Mouse (Mus musculus): Measurements from ENCODE around the gene Vsir.

The Vsir gene

DNA sequence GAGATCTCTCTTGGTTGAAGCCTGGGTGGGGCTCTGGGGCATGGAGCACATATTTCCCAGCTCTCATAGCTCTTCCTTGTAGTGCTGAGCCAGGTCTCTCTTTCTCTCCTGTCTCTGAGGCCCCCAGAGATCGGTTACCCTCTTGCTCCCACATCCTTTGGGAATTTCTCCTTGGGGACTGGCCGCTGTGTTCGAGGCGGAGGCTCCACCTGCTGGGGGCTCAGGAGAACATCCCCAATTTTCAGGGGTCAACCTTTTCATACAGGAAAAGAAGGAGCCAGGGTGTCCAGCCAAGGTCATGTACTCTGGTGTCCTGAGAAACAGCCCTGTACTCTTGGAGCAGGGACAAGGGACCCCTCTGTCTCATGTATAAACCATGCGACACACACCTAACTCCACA lies 65.1 kb downstream of the Vsir start:
- in situ Hi-C loops (cut with MboI; ENCODE audit: low pct_unique_long_range_greater_than_20kb in 1 of 2, low sequenced_read_pairs in 2 of 2, unreplicated experiment in 1 of 2), result loop anchor here in 1 of 2 experiments (10.0 kb wide), 2 partner anchors 107 to 343 kb away; partner anchors contain the start of gene Slc29a3

DNA sequence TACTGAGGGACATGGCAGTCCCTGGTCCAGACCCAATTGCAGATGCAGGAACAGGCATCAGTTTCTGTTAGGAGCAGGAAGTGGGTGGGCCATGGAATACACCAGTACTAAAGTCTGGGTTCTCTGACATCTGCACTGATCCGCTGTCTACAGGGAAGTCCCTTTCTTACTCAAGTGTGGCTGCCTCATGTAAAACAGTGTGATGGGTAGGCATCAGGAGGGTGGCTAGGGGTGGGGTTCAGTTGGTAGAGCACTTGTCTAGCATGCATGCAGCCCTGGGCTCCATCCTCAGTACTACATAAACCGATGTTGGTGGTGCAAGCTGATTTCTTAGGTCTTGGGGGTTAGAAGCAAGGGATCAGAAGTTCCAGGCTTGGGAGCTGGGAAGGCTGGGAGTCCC lies 67.1 kb downstream of the Vsir start:
- in situ Hi-C loops (cut with MboI; ENCODE audit: low pct_unique_long_range_greater_than_20kb in 1 of 2, low sequenced_read_pairs in 2 of 2, unreplicated experiment in 1 of 2), result loop anchor here in 1 of 2 experiments (10.0 kb wide), 2 partner anchors 109 to 341 kb away; partner anchors contain the start of gene Slc29a3

DNA sequence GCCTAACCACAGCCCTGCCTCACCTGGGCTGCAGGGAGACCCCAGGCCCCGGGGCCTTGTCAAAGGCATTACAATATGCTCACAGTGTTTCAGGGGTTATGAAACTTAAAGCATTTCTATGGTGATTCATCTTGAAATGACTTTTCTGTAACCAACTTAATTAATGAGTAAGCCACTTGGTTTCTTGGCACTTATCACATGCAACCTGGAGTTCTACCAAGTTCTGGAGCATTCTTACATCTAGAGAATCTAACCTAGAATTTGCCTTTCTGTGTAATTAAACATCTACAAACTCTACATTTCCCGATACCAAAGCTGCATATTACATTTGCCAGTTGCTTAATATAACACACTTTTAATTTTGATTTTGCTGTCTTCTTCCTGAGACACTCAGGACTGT lies 70.4 kb downstream of the Vsir start:
- in situ Hi-C loops (cut with MboI; ENCODE audit: low pct_unique_long_range_greater_than_20kb in 1 of 2, low sequenced_read_pairs in 2 of 2, unreplicated experiment in 1 of 2), result loop anchor here in 1 of 2 experiments (10.0 kb wide), 2 partner anchors 112 to 338 kb away; partner anchors contain the start of gene Slc29a3

DNA sequence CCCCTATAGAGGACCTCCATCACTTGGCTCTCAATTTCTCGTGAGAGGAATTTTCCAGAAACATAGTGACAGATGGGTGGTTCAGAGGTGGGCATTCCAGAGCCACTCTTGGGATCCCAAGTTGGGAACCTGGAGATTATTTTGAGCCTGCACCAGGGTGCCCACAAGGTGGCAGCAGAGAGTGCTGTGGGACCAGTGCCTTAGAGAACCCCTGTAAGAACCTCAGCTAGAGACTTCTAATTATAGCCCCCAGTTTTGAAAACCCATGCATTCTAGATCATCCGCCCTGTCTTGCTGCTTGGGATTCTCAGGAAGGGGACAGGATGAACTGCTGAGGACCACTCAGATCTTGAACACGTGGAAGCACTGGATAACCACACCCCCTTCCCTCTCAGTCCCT lies 71.5 kb downstream of the Vsir start:
- in situ Hi-C loops (cut with MboI; ENCODE audit: low pct_unique_long_range_greater_than_20kb in 1 of 2, low sequenced_read_pairs in 2 of 2, unreplicated experiment in 1 of 2), result loop anchor here in 1 of 2 experiments (10.0 kb wide), 2 partner anchors 113 to 337 kb away; partner anchors contain the start of gene Slc29a3

DNA sequence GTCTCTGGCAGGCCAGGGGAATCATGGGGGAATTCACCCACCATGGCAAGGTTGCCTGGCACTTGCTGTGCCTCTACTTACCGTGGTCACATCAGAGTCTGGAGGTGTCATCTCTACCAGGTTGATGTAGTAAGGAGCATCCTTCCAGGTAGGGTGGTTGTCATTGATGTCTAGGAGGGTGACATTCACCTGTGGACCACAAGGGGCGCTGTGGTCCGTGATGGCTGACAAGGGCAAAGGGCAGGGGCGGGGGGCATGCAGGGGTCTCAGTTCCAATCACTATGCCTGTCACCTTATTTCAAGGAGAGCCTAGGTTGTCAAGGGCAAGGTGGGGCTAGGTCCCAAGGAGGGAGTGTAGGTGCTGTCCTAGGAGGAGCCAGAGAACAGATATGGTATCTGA lies 73.0 kb downstream of the Vsir start:
- in situ Hi-C loops (cut with MboI; ENCODE audit: low pct_unique_long_range_greater_than_20kb in 1 of 2, low sequenced_read_pairs in 2 of 2, unreplicated experiment in 1 of 2), result loop anchor here in 1 of 2 experiments (10.0 kb wide), 2 partner anchors 115 to 335 kb away; partner anchors contain the start of gene Slc29a3

Measured in mouse embryonic stem cell (cell line).